ENCODE assay signal across 16 mouse cellular contexts in the genomic region with DNA sequence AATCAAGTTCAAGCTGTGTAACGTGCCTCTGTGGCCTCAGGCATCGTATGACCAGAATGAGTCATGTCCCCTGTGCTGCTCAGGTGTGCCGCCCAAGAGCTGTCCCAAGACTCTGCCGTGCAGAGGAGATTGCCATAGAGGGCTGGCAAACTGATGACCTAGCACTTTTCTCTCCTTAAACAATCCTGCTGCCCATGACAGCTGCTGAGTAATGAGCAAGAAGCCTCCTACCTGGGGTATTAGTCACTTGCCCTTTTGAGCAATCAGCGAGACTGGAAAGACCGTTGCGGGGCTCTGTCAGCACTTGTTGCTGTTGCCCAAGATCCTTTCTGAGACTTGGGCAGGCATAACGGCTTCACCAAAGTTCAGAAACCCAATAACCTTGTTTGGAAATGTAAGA.
DNase-seq lines count a peak whose midpoint lies in the region; ATAC-seq and TF ChIP-seq lines count a peak whose summit lies in the region.
"Had no signal": no experiment of that assay in that cellular context is flagged by ENCODE, and none has a peak within 500 bp of the region (broad histone marks: within the 10 kb centered on the region; RNA-seq: fewer than 3 reads in every experiment).

No protein-coding gene starts in this region.

- in situ Hi-C loops in Patski (cut with MboI; ENCODE audit: low pct_unique_long_range_greater_than_20kb), result no loop called here

- ATAC-seq in liver, postnatal 0 days, result peak; percentile 63
- ATAC-seq in liver, embryonic 12.5 days, result no peak
- peak; percentile 47 for ATAC-seq in Patski
- peak; percentile 88 for ATAC-seq in intestine, embryonic 16.5 days
- ATAC-seq: forebrain, embryonic 15.5 days had no signal

- no peaks in the 10 kb centered on the region for H3K27me3 ChIP-seq in liver, postnatal 0 days (ENCODE audit: insufficient read depth, low read length)
- no peaks in the 10 kb centered on the region for H3K27me3 ChIP-seq in liver, embryonic 12.5 days (replicated peaks)
- H3K27me3 ChIP-seq in Patski, result no peaks in the 10 kb centered on the region
- no peaks in the 10 kb centered on the region for H3K27me3 ChIP-seq in intestine, embryonic 16.5 days (replicated peaks; ENCODE audit: control insufficient read depth, insufficient read depth, low read length)
- H3K27me3 ChIP-seq: forebrain, embryonic 15.5 days; kidney, embryonic 15.5 days; neural tube, embryonic 13.5 days had no signal

- CTCF ChIA-PET in Patski (lab: Charles Lee), result interaction anchor here (1.2 to 1.5 kb wide), 2 partner anchors 11 to 34 kb away, joined by 3 to 4 read pairs; no protein-coding TSS in a partner anchor

- no peak overlapping the region for H3K9ac ChIP-seq in liver, postnatal 0 days (replicated peaks)
- H3K9ac ChIP-seq in liver, embryonic 12.5 days, result no peak overlapping the region
- no peak overlapping the region for H3K9ac ChIP-seq in intestine, embryonic 16.5 days (ENCODE audit: low read depth, low read length)
- H3K9ac ChIP-seq: forebrain, embryonic 15.5 days; kidney, embryonic 15.5 days; midbrain, embryonic 12.5 days; neural tube, embryonic 13.5 days had no signal

- TF ChIP-seq EP300 in liver, postnatal 0 days (IDR thresholded peaks at IDR 0.05; ENCODE audit: low read depth), result no peak

- TF ChIP-seq CTCF in liver, postnatal 0 days (IDR thresholded peaks at IDR 0.05; ENCODE audit: low read depth), result no peak
- TF ChIP-seq CTCF in Patski (IDR thresholded peaks at IDR 0.05), result no peak

- no peaks in the 10 kb centered on the region for H3K4me1 ChIP-seq in liver, postnatal 0 days (ENCODE audit: insufficient read depth)
- H3K4me1 ChIP-seq in liver, embryonic 12.5 days, result no peaks in the 10 kb centered on the region
- no peaks in the 10 kb centered on the region for H3K4me1 ChIP-seq in intestine, embryonic 16.5 days (ENCODE audit: control insufficient read depth, insufficient read depth, low read length)

- H3K4me3 ChIP-seq in liver, postnatal 0 days (ENCODE audit: low read depth, low read length), result no peak overlapping the region
- H3K4me3 ChIP-seq in liver, embryonic 12.5 days, result no peak overlapping the region
- H3K4me3 ChIP-seq in intestine, embryonic 16.5 days (ENCODE audit: low read length), result no peak overlapping the region
- H3K4me3 ChIP-seq: forebrain, embryonic 15.5 days; hindbrain, embryonic 10.5 days; kidney, embryonic 15.5 days; midbrain, embryonic 12.5 days; neural tube, embryonic 13.5 days had no signal

- POLR2A ChIA-PET in Patski (lab: Charles Lee), result interaction anchor here (0.6 kb wide), 1 partner anchor 37 kb away, joined by 3 read pairs; no protein-coding TSS in a partner anchor

- no peaks in the 10 kb centered on the region for H3K36me3 ChIP-seq in liver, postnatal 0 days (replicated peaks; ENCODE audit: insufficient read depth, low read length)
- no peaks in the 10 kb centered on the region for H3K36me3 ChIP-seq in liver, embryonic 12.5 days
- no peaks in the 10 kb centered on the region for H3K36me3 ChIP-seq in intestine, embryonic 16.5 days (ENCODE audit: control insufficient read depth, insufficient read depth, low read length)
- H3K36me3 ChIP-seq: forebrain, embryonic 15.5 days; hindbrain, embryonic 10.5 days; kidney, embryonic 15.5 days; midbrain, embryonic 12.5 days; neural tube, embryonic 13.5 days had no signal

- peak; percentile 24 for DNase-seq in liver, postnatal 0 days
- DNase-seq in Patski (ENCODE audit: low read depth, low spot score), result no peak
- DNase-seq in urinary bladder, postnatal 25 days (ENCODE audit: low spot score), result peak; percentile 41
- no peak for DNase-seq in T-cell, adult 2 months (ENCODE audit: low spot score)
- DNase-seq in right cerebral cortex, postnatal 10 days (ENCODE audit: low spot score in 2 of 2), result no peak
- DNase-seq in kidney, postnatal 14 days, result no peak
- DNase-seq: embryo, embryonic 11 days; lung, adult 18-20 months; right cerebral cortex, postnatal 25 days had no signal

- H3K27ac ChIP-seq in liver, postnatal 0 days (ENCODE audit: low read depth), result peak overlapping the region; percentile 55
- H3K27ac ChIP-seq in liver, embryonic 12.5 days, result no peak overlapping the region
- no peak overlapping the region for H3K27ac ChIP-seq in intestine, embryonic 16.5 days (ENCODE audit: low read length)
- H3K27ac ChIP-seq: forebrain, embryonic 15.5 days; hindbrain, embryonic 10.5 days; kidney, embryonic 15.5 days; midbrain, embryonic 12.5 days; neural tube, embryonic 13.5 days had no signal

- H3K9me3 ChIP-seq in liver, postnatal 0 days (ENCODE audit: low read length), result no peaks in the 10 kb centered on the region
- no peaks in the 10 kb centered on the region for H3K9me3 ChIP-seq in liver, embryonic 12.5 days (replicated peaks)
- no peaks in the 10 kb centered on the region for H3K9me3 ChIP-seq in intestine, embryonic 16.5 days (ENCODE audit: control insufficient read depth, low read length)
- H3K9me3 ChIP-seq: forebrain, embryonic 15.5 days; hindbrain, embryonic 10.5 days; kidney, embryonic 15.5 days; midbrain, embryonic 12.5 days; neural tube, embryonic 13.5 days had no signal

- WGBS in liver, postnatal 0 days (ENCODE audit: insufficient replicate concordance), result 71% methylated on average over 8 of the region's 8 CpGs
- 70% methylated on average over 8 of the region's 8 CpGs for WGBS in liver, embryonic 12.5 days (ENCODE audit: insufficient replicate concordance)
- 74% methylated on average over 8 of the region's 8 CpGs for WGBS in intestine, embryonic 16.5 days

- H3K4me2 ChIP-seq in liver, postnatal 0 days (ENCODE audit: low read depth, low read length), result no peak overlapping the region
- no peak overlapping the region for H3K4me2 ChIP-seq in liver, embryonic 12.5 days
- H3K4me2 ChIP-seq in intestine, embryonic 16.5 days (ENCODE audit: low read depth, low read length), result no peak overlapping the region
- H3K4me2 ChIP-seq: forebrain, embryonic 15.5 days; kidney, embryonic 15.5 days; midbrain, embryonic 12.5 days; neural tube, embryonic 13.5 days had no signal

Comparison
In these comparisons a context has a peak if more than half of its experiments do, and no peak if none do; other contexts are left out.
1. DNase-seq: peak in liver, postnatal 0 days (single experiment) and urinary bladder, postnatal 25 days (single experiment); none in Patski (single experiment), T-cell, adult 2 months (single experiment), right cerebral cortex, postnatal 10 days (0 of 2) and kidney, postnatal 14 days (single experiment).